Mouse (Mus musculus): ENCODE measurements around the gene Srebf2. TPM values are rescaled to one million over a fixed set of nuclear protein-coding genes. Genes with fewer than 3 reads are reported as not detected.

Gene Srebf2
- polyA plus RNA-seq (2014; fragmentation: Illumina TruSeq; extraction: RNeasy Lipid Tissue Mini Kit (QIAGEN cat#74804)) = 9.6 TPM

DNA sequence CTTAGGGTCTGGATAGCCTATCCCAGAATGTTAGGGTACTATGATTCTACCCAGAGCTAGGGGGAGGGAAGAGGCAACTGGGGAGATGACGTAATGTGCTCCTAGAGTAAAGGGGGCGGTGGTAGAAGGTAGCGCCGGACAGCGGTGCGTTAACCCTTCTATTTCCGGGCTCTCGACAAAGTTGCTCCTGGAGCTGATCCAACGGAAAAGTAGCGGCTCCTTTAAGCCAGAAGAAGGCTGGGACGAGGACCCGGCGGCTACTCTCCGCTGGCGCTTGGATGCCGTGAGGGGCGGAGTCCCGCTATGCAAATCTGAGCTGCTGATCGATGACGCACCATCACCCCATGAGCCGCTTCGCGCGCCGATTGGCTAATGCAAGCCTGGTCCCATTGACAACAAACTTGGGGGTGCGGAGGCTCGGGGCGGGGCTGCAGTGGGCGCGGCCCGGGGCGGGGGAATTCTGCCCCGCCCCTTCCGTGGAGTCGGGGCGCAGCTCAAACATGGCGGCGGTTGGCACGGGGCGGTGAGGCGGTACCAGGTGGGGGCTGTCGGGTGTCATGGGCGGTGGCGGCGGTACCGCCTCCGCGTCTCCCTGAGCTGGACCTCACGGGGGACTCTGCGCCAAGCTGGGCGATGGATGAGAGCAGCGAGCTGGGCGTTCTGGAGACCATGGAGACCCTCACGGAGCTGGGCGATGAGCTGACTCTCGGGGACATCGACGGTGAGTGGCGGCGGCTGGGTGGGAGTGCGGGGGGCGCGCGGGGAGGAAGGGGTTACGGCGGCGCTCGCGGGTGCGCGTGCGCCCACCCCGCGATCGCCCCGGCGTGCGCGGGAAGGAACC is at the start of gene Srebf2:
Gene Srebf2 (plus strand): TSS at position 412 of the 841 bp plus-strand sequence.

DNA sequence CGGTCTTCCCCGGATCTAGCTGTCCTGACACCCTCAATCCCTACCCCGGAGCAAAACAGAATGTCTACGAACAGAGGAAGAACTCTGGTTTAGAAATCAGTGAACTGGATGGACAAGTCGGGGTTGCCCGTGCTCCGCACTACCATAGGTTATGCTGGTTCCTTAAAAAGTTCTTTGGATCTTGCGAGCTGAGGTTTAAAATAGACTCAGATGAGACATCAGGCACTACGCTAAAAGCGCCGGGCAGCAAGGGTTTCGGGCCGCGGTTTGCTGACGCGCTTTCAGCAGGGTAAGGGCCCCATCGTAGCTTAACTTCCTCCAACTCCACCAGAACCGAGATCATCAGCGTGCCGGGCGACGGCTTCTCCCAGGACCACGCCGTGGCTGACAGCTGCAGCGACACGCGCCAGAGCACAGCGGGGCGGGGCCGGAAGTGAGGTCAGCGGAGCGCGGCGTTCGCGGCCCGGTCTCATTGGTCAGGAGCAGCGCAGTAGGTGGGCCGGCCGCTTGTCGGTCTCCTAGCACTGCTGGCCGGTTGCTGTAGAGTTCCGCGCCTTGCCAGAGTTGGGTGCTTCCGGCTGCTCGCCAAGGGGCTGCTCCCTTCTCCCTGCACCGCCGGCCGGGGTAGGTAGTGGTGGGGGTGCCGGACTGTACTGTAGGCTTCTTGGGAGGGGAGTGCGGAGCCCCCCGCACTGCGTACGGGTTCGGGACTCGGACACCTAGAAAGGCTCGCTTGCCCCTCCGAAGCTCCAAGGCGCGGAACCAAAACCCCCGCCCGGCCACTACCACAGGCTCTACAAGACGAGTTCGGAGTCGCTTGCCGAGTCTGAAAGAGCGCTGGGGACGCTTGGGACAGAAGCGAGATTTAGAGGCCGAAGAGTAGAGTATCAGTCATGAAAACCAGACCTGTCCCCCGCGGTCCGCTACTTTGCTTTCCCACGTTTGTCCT is 19.3 kb upstream of the Srebf2 start, which contains the start of gene Ccdc134:
Gene Ccdc134 (plus strand): TSS at position 497 of the 949 bp plus-strand sequence.

DNA sequence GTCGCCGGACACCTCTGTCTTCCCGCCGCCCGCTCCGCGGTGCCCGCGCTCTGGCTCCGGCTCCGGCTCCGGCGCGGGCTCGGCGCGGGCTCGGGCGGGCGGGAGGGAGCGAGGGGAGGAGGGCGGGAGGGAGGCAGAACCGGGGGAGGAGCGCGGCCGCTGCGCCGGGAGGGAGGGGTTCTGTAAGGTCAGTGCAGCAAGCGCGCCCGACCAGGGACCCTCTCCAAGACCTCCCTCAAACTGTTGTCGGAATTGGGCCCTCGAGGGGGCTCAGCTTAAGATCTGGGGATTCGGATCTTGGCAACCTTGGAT is 65.7 kb downstream of the Srebf2 start, which contains the start of gene Shisa8:
Gene Shisa8 (minus strand): TSS at position 64 of the 312 bp plus-strand sequence.

DNA sequence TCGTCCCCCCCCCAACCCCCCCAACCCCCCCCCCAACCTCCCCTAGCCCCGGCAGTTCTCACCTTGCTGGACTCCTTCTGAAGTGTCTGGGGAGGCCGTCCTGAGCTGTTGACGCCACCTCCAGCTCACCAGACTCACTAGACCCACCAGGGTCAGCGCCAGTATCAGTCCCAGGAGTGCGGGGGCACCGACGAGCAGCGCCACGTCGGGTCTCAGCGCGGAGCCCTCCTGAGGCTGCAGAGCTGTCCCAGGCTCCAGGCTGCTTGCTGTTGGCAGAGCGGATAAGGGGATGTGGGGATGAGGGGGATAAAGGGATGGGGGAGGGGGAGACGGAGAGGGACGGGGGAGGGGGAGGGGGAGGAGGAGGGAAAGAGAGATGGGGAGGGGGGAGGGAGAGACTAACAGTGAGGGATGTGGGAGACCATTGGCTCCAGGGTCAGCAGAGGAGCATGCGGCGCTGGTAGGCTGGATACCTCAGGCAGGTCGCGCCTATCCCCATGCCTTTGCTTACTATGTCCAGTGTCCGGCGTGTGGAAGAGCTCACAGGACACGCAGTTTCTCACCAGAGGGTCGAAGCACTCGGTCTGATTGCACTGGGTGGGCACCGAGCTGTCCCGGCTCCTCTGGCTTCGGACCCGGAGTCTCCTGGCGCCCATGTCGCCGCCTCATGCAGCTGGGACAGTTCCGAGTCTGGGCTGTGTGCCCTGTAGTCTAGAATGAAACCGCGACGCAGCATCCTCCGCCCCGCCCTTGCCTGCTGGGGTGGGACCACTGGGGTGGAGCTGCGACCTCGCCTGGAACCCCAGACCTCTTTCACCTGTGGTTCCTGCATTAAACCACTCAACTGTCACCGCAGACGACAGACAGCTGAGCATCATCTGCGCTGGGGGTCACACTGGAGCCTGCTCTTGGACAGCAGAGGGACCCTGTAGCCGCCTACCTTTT is 76.9 kb downstream of the Srebf2 start, which contains the start of gene Tnfrsf13c:
Gene Tnfrsf13c (minus strand): TSS at position 713 of the 945 bp plus-strand sequence.

DNA sequence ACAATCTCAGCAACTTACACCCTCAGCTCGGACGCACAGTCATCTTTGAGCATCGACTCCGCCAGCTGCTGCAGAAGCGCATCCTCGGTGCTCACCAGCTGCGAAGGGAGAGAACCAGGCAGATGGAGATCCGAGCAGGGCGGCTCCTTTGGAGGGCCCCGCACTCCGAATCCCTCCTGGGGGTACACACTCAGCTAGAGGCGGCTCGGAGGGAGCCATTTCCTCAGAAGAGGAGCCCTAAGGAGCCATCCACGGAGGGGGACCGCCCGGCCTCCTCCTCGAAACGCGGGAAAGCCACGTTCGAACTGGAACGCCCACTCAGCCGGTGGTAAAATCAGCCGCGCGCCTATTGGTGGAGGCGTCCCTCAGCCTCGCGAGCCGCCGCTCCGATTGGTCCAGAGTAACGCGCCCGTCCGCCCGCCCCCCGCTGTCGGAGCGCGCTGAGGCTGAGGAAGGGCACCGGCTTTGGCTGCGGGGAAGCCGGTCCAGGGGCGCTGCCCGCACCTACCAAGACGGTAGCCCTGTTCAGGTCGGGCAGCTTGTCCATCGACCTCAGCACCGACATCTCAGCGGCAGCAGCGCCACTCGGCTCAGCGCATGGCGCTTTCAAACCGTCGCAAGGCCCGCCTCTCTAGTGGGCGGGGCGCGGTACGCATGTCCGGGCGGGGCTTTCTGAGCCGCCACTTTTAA is 97.3 kb downstream of the Srebf2 start, which contains the start of gene Cenpm:
Gene Cenpm (minus strand): TSS at position 634 of the 690 bp plus-strand sequence.

DNA sequence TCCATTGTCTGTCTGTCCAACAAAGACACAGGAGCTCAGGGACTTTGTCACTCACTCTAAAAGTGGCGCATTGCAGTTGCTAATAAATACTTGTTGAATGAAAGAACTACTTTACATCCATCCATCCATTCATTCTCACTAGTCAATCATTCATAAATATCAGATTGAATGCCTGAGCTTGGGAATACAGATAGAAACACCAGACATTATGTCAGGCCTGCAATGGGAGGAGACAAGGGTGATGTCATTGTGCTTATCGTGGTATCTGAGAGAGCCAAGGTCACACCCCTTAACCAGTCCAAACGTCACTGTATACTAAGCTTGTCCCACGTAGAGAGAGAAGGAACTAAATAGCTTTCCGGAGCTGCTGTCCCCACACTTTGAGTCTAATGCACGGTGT is 105.1 kb downstream of the Srebf2 start, which contains the start of gene 1500009C09Rik:
Gene 1500009C09Rik (plus strand): TSS at position 301 of the 400 bp plus-strand sequence.

Other genes with a start within 250 kb of the Srebf2 start
- gene Polr3h, start 220.9 kb upstream of the Srebf2 start, polyA plus RNA-seq (2014; fragmentation: Illumina TruSeq; extraction: RNeasy Lipid Tissue Mini Kit (QIAGEN cat#74804)) = 1.8 TPM
- 1.2 TPM for gene Csdc2, start 210.4 kb upstream of the Srebf2 start, polyA plus RNA-seq (2014; fragmentation: Illumina TruSeq; extraction: RNeasy Lipid Tissue Mini Kit (QIAGEN cat#74804))
- gene Pmm1, start 186.3 kb upstream of the Srebf2 start, polyA plus RNA-seq (2014; fragmentation: Illumina TruSeq; extraction: RNeasy Lipid Tissue Mini Kit (QIAGEN cat#74804)) = not detected
- gene 1700029P11Rik, start 166.6 kb upstream of the Srebf2 start, polyA plus RNA-seq (2014; fragmentation: Illumina TruSeq; extraction: RNeasy Lipid Tissue Mini Kit (QIAGEN cat#74804)) = not detected
- gene Xrcc6, start 159.3 kb upstream of the Srebf2 start, polyA plus RNA-seq (2014; fragmentation: Illumina TruSeq; extraction: RNeasy Lipid Tissue Mini Kit (QIAGEN cat#74804)) = 146 TPM
- gene Desi1, start 113.3 kb upstream of the Srebf2 start, polyA plus RNA-seq (2014; fragmentation: Illumina TruSeq; extraction: RNeasy Lipid Tissue Mini Kit (QIAGEN cat#74804)) = 10.5 TPM
- 600 TPM for gene Snu13, start 99.6 kb upstream of the Srebf2 start, polyA plus RNA-seq (2014; fragmentation: Illumina TruSeq; extraction: RNeasy Lipid Tissue Mini Kit (QIAGEN cat#74804))
- not detected for gene 4930407I10Rik, start 88.0 kb upstream of the Srebf2 start, polyA plus RNA-seq (2014; fragmentation: Illumina TruSeq; extraction: RNeasy Lipid Tissue Mini Kit (QIAGEN cat#74804))
- gene Mei1, start 77.2 kb upstream of the Srebf2 start, polyA plus RNA-seq (2014; fragmentation: Illumina TruSeq; extraction: RNeasy Lipid Tissue Mini Kit (QIAGEN cat#74804)) = not detected
- gene Ccdc134, start 19.3 kb upstream of the Srebf2 start, polyA plus RNA-seq (2014; fragmentation: Illumina TruSeq; extraction: RNeasy Lipid Tissue Mini Kit (QIAGEN cat#74804)) = 1.4 TPM
- gene Shisa8, start 65.6 kb downstream of the Srebf2 start, polyA plus RNA-seq (2014; fragmentation: Illumina TruSeq; extraction: RNeasy Lipid Tissue Mini Kit (QIAGEN cat#74804)) = not detected
- gene Tnfrsf13c, start 77.2 kb downstream of the Srebf2 start, polyA plus RNA-seq (2014; fragmentation: Illumina TruSeq; extraction: RNeasy Lipid Tissue Mini Kit (QIAGEN cat#74804)) = not detected
- gene Cenpm, start 97.6 kb downstream of the Srebf2 start, polyA plus RNA-seq (2014; fragmentation: Illumina TruSeq; extraction: RNeasy Lipid Tissue Mini Kit (QIAGEN cat#74804)) = 2.6 TPM
- not detected for gene 1500009C09Rik, start 105.2 kb downstream of the Srebf2 start, polyA plus RNA-seq (2014; fragmentation: Illumina TruSeq; extraction: RNeasy Lipid Tissue Mini Kit (QIAGEN cat#74804))
- 0.63 TPM for gene Sept3, start 127.7 kb downstream of the Srebf2 start, polyA plus RNA-seq (2014; fragmentation: Illumina TruSeq; extraction: RNeasy Lipid Tissue Mini Kit (QIAGEN cat#74804))
- not detected for gene Wbp2nl, start 151.8 kb downstream of the Srebf2 start, polyA plus RNA-seq (2014; fragmentation: Illumina TruSeq; extraction: RNeasy Lipid Tissue Mini Kit (QIAGEN cat#74804))
- 20.9 TPM for gene Naga, start 191.7 kb downstream of the Srebf2 start, polyA plus RNA-seq (2014; fragmentation: Illumina TruSeq; extraction: RNeasy Lipid Tissue Mini Kit (QIAGEN cat#74804))
- 2.2 TPM for gene Pheta2, start 191.8 kb downstream of the Srebf2 start, polyA plus RNA-seq (2014; fragmentation: Illumina TruSeq; extraction: RNeasy Lipid Tissue Mini Kit (QIAGEN cat#74804))
- 16.3 TPM for gene Smdt1, start 191.8 kb downstream of the Srebf2 start, polyA plus RNA-seq (2014; fragmentation: Illumina TruSeq; extraction: RNeasy Lipid Tissue Mini Kit (QIAGEN cat#74804))
- 257 TPM for gene Ndufa6, start 207.1 kb downstream of the Srebf2 start, polyA plus RNA-seq (2014; fragmentation: Illumina TruSeq; extraction: RNeasy Lipid Tissue Mini Kit (QIAGEN cat#74804))
- 16.5 TPM for gene Cyp2d22, start 233.1 kb downstream of the Srebf2 start, polyA plus RNA-seq (2014; fragmentation: Illumina TruSeq; extraction: RNeasy Lipid Tissue Mini Kit (QIAGEN cat#74804))
- gene Cyp2d11, start 246.8 kb downstream of the Srebf2 start, polyA plus RNA-seq (2014; fragmentation: Illumina TruSeq; extraction: RNeasy Lipid Tissue Mini Kit (QIAGEN cat#74804)) = not detected

Data from ovary, adult 10 weeks (tissue).